ENCODE assay signal across 19 mouse cellular contexts in the genomic region with DNA sequence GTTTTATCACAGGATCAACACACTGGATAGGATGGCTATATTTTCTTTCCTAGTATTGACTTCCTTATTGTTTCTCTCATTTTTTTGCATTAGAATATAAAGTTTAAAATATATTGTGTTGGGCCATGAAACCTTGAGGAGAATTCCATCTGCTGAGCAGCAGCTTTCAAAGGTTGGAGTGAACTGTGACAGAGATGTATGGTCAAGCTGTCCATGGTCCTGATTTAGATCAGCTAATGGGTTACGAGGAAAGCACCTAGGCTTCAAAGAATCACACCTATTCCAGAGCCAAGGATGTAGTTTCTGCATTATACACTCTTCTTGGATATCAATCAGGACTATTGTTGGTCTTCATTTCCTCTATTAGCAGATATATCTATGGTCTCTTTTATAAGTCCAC.
DNase-seq lines count a peak whose midpoint lies in the region; TF ChIP-seq lines count a peak whose summit lies in the region.
"Had no signal": no experiment of that assay in that cellular context is flagged by ENCODE, and none has a peak within 500 bp of the region (broad histone marks: within the 10 kb centered on the region; RNA-seq: fewer than 3 reads in every experiment).

No protein-coding gene starts in this region.

- H3K4me2 ChIP-seq in myocyte (ENCODE audit: low read depth), result no peak overlapping the region
- H3K4me2 ChIP-seq: embryonic facial prominence, embryonic 13.5 days; forebrain, embryonic 15.5 days; limb, embryonic 12.5 days; liver, embryonic 13.5 days; midbrain, embryonic 13.5 days; neural tube, embryonic 15.5 days had no signal

- intact Hi-C loops in heart, postnatal 25 days (cut with DNase I), result no loop called here

- DNase-seq in kidney, postnatal 10 days, result peak; percentile 5
- no peak for DNase-seq in kidney, postnatal 14 days
- DNase-seq in ES-E14 (ENCODE audit: low read depth, low spot score) (peak; percentile 8), ZHBTc4 (ENCODE audit: low read depth, low spot score) (peak; percentile 24)
- no peak for DNase-seq in natural killer cell, adult 2 months (ENCODE audit: low spot score in 2 of 2)
- DNase-seq in heart, postnatal 25 days (ENCODE audit: low spot score), result no peak
- DNase-seq: adrenal gland, postnatal 36 days; cerebellum, adult 11-12 months; cerebellum, postnatal 25 days; kidney, adult 18-20 months; liver, embryonic 13.5 days had no signal

- H3K9me3 ChIP-seq in ES-E14 (ENCODE audit: control insufficient read depth, insufficient read depth, low read depth, low read length), result no peaks in the 10 kb centered on the region
- H3K9me3 ChIP-seq: embryonic facial prominence, embryonic 13.5 days; forebrain, embryonic 15.5 days; heart, embryonic 10.5 days; limb, embryonic 12.5 days; midbrain, embryonic 13.5 days; neural tube, embryonic 15.5 days had no signal

- in situ Hi-C loops in ES-E14 (cut with MboI; ENCODE audit: low sequenced_read_pairs in 2 of 2, unreplicated experiment in 2 of 2), result no loop called here

- H3K36me3 ChIP-seq in ES-E14 (ENCODE audit: control insufficient read depth, insufficient read depth, low read length, poor library complexity, severe bottlenecking) (no peaks in the 10 kb centered on the region), myocyte (ENCODE audit: control insufficient read depth, insufficient read depth) (no peaks in the 10 kb centered on the region)
- H3K36me3 ChIP-seq: embryonic facial prominence, embryonic 13.5 days; forebrain, embryonic 15.5 days; heart, embryonic 10.5 days; limb, embryonic 12.5 days; liver, embryonic 13.5 days; midbrain, embryonic 13.5 days; neural tube, embryonic 15.5 days had no signal

- no peak overlapping the region for H3K9ac ChIP-seq in ES-E14 (ENCODE audit: insufficient read depth, low read depth, low read length, poor library complexity, severe bottlenecking)
- H3K9ac ChIP-seq: embryonic facial prominence, embryonic 13.5 days; forebrain, embryonic 15.5 days; limb, embryonic 12.5 days; liver, embryonic 13.5 days; midbrain, embryonic 13.5 days; neural tube, embryonic 15.5 days had no signal

- no peak overlapping the region for H3ac ChIP-seq in myocyte (ENCODE audit: control insufficient read depth, insufficient read length)

- no peak overlapping the region for H3K4me3 ChIP-seq in ES-E14 (ENCODE audit: insufficient read depth in 1 of 2, low read depth in 1 of 2, low read length in 2 of 2, poor library complexity in 1 of 2, severe bottlenecking in 1 of 2)
- no peak overlapping the region for H3K4me3 ChIP-seq in myocyte
- H3K4me3 ChIP-seq: embryonic facial prominence, embryonic 13.5 days; forebrain, embryonic 15.5 days; heart, embryonic 10.5 days; limb, embryonic 12.5 days; liver, embryonic 13.5 days; midbrain, embryonic 13.5 days; neural tube, embryonic 15.5 days had no signal

- no peak for TF ChIP-seq POLR2A in myocyte (IDR thresholded peaks at IDR 0.05; ENCODE audit: insufficient read length, low read depth)

- H3K79me2 ChIP-seq in myocyte (ENCODE audit: control insufficient read depth, insufficient read depth), result no peaks in the 10 kb centered on the region

- H3K27me3 ChIP-seq in myocyte (ENCODE audit: control insufficient read depth, insufficient read depth, insufficient read length), result no peaks in the 10 kb centered on the region
- H3K27me3 ChIP-seq: embryonic facial prominence, embryonic 13.5 days; forebrain, embryonic 15.5 days; limb, embryonic 12.5 days; liver, embryonic 13.5 days; midbrain, embryonic 13.5 days; neural tube, embryonic 15.5 days had no signal

- H3K4me1 ChIP-seq in ES-E14 (ENCODE audit: control insufficient read depth in 2 of 2, insufficient read depth in 2 of 2, low read length in 2 of 2, poor library complexity in 1 of 2), result no peaks in the 10 kb centered on the region
- H3K4me1 ChIP-seq: forebrain, embryonic 15.5 days; heart, embryonic 10.5 days; liver, embryonic 13.5 days had no signal

- H3K27ac ChIP-seq in ES-E14 (ENCODE audit: insufficient read depth, low read depth, low read length, poor library complexity, severe bottlenecking), result no peak overlapping the region
- H3K27ac ChIP-seq: embryonic facial prominence, embryonic 13.5 days; forebrain, embryonic 15.5 days; heart, embryonic 10.5 days; limb, embryonic 12.5 days; liver, embryonic 13.5 days; midbrain, embryonic 13.5 days; neural tube, embryonic 15.5 days; stomach, postnatal 0 days had no signal

TF ChIP-seq in ES-E14, 5 proteins besides CTCF, POLR2A, EP300 and RAD21:
- TF ChIP-seq CHD2 (IDR thresholded peaks at IDR 0.05; ENCODE audit: low read depth, low read length), result no peak
- no peak for TF ChIP-seq HCFC1 (IDR thresholded peaks at IDR 0.05; ENCODE audit: borderline replicate concordance, insufficient read depth, low read length)
- no peak for TF ChIP-seq ZC3H11A (IDR thresholded peaks at IDR 0.05; ENCODE audit: borderline replicate concordance, low read depth, low read length)
- no peak for TF ChIP-seq ZNF384 (IDR thresholded peaks at IDR 0.05; ENCODE audit: low read depth, low read length)
- no peak for TF ChIP-seq MAFK (IDR thresholded peaks at IDR 0.05; ENCODE audit: insufficient read depth, low read depth, low read length)

TF ChIP-seq in myocyte, 11 proteins besides CTCF, POLR2A, EP300 and RAD21:
- peak; percentile 65 for TF ChIP-seq REST (IDR thresholded peaks at IDR 0.05; ENCODE audit: insufficient read depth, insufficient read length)
- no peak for TF ChIP-seq CEBPB (IDR thresholded peaks at IDR 0.05; ENCODE audit: insufficient read depth, poor library complexity, severe bottlenecking)

Comparison
In these comparisons a context has a peak if more than half of its experiments do, and no peak if none do; other contexts are left out.
1. DNase-seq: peak in kidney, postnatal 10 days (single experiment), ES-E14 (single experiment) and ZHBTc4 (single experiment); none in kidney, postnatal 14 days (single experiment), natural killer cell, adult 2 months (0 of 2) and heart, postnatal 25 days (single experiment).